Mouse (Mus musculus) cerebellum, adult 2 months (tissue): ENCODE results near the gene Trp63. TPM values are rescaled to one million over a fixed set of nuclear protein-coding genes. Genes with fewer than 3 reads are reported as not detected.

Experiments used
- DNase-seq, 2 experiments: peaks; one replicate each; pipeline ENCODE4 v3.0.0; 2021
- H3K27ac ChIP-seq: fragments of 200-500 bp; 2 replicates; pipeline ENCODE4 v1.5.1; 2012; ENCODE audit warnings: low read length, control low read depth, inconsistent platforms; ENCODE audit not compliant: insufficient read depth
- H3K27me3 ChIP-seq: fragments of 200-500 bp; 2 replicates; pipeline ENCODE4 v1.6.1; 2012; ENCODE audit warnings: inconsistent platforms, mild to moderate bottlenecking, low read length, moderate library complexity; ENCODE audit not compliant: control insufficient read depth, insufficient read depth
- H3K4me1 ChIP-seq: fragments of 200-500 bp; 2 replicates; pipeline ENCODE4 v1.6.1; 2011; ENCODE audit warnings: low read length; ENCODE audit not compliant: control insufficient read depth, insufficient read depth
- H3K4me3 ChIP-seq: fragments of 200-500 bp; replicated peaks from 2 replicates; pipeline ENCODE3; 2011; ENCODE audit warnings: mild to moderate bottlenecking, low read depth, low read length, control low read depth; ENCODE audit not compliant: insufficient read depth
- CTCF ChIP-seq: fragments of 200-500 bp; IDR thresholded peaks from 2 replicates; pipeline ENCODE4 v1.5.1; 2011; ENCODE audit warnings: low read depth, mild to moderate bottlenecking, control low read depth, low read length, moderate library complexity, borderline replicate concordance; ENCODE audit not compliant: insufficient read depth
- POLR2A ChIP-seq: fragments of 200-500 bp; IDR thresholded peaks from 2 replicates; pipeline ENCODE4 v1.6.1; 2011; ENCODE audit warnings: low read length, control low read depth, borderline replicate concordance; ENCODE audit not compliant: insufficient read depth
- WGBS: fragments of 180-500 bp; shearing (Covaris S2); methylation state at CpG from one replicate; pipeline ENCODE4 v1.1.7; 2018; 5-methylcytosine and 5-hydroxymethylcytosine counted together
- polyA plus RNA-seq: library from polyadenylated mRNA; depleted of rRNA; stranded (reverse); fragments of >200 nt; gene quantifications from 2 replicates; pipeline ENCODE4 v1.2.3, GENCODE M21; 2012

Trp63 gene
- polyA plus RNA-seq, 1 experiment: 0.82 TPM

DNA sequence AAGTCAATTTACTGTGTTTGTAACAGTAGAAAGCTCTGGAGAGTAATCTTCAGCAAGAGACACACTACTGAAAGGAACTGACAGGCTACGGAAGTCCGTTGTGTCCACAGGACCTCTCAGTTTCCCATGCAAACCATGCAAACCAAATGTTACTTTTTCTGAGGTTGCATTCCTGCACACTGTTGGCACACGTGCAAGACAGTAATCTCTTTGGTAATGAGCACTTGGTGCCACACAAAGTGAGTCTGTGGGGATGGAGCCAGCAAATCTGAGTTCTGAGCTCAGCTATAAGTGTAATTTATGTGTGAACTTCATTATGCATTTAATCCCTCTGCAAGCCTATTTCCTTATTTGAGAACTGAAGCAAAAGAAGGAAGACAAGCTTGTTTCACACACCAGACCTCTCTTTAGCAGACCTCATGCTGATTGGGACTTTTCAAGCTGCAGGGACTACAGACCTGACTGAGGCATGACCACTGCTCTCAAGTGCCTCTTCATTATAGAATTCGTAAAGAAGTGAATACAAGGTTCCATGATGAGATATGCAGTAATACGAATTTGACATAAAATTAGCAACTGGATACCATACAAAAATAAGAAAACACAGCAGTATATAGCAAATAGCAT lies 109.2 kb downstream of the Trp63 start:
- WGBS: 64% methylated on average over 5 of the region's 5 CpGs
- TF ChIP-seq CTCF (no peak), POLR2A (no peak)
- Histone ChIP-seq H3K4me1 (no peaks in the 10 kb centered on the region), H3K27me3 (no peaks in the 10 kb centered on the region), H3K4me3 (no peak overlapping the region), H3K27ac (no peak overlapping the region)
- DNase-seq: no peak

GRCm38 (mm10) chr16:25797732-25798294 lies 114.2 kb downstream of the Trp63 start:
- Histone ChIP-seq H3K27ac (no peak overlapping the region), H3K4me1 (no peaks in the 10 kb centered on the region), H3K27me3 (no peaks in the 10 kb centered on the region), H3K4me3 (no peak overlapping the region)
- WGBS: 86% methylated on average over 4 of the region's 4 CpGs
- TF ChIP-seq CTCF (no peak), POLR2A (no peak)
- no peak for DNase-seq

DNA sequence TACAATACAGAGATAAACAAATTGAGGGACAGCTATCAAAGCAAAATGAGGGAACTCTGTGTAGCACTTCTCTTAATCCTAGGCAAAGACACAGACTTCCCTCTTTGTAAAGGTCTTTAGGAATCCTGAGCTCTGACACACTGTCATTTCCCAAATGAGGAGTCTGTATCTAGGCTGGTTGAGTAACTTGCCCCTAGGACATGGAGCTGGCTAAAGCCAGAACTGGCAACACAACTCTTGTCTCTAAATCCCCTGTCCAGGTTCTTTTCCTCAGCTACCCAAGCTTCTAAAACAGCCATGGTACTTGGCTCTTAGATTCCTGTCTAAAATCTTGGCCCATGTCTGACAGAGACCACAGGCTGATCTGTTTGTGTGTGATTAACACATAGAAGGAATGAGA lies 116.1 kb downstream of the Trp63 start:
- no peaks in the 10 kb centered on the region for H3K4me1 ChIP-seq
- TF ChIP-seq CTCF: no peak
- no peak for TF ChIP-seq POLR2A
- no peaks in the 10 kb centered on the region for H3K27me3 ChIP-seq
- no peak for DNase-seq
- H3K27ac ChIP-seq: no peak overlapping the region
- no peak overlapping the region for H3K4me3 ChIP-seq

DNA sequence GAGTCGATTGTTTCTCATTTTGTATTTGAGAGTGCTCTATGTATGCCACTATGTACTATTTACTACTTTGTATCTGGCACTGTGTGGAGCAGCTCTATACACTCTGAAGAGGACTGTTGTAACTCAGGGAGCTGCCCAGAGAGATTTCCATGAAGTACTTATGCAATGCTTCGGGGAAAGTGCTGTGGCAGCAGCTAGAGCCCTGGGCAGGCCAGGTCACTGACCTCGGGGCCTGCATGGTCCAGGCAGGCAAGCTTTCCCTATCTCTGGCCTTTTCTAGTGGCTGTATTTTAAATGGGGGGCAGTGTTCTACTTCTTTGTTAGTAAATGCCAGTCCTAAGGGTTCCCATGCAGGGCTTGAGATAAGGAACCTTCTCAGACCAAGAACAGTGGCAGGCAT lies 121.4 kb downstream of the Trp63 start:
- DNase-seq: no peak
- Histone ChIP-seq H3K4me1 (no peaks in the 10 kb centered on the region), H3K4me3 (no peak overlapping the region), H3K27me3 (no peaks in the 10 kb centered on the region), H3K27ac (no peak overlapping the region)
- TF ChIP-seq POLR2A (no peak), CTCF (no peak)
- WGBS: 88% methylated on average over 3 of the region's 3 CpGs

GRCm38 (mm10) chr16:25807116-25807515 lies 123.6 kb downstream of the Trp63 start:
- H3K4me1 ChIP-seq: no peaks in the 10 kb centered on the region
- DNase-seq: no peak
- H3K27ac ChIP-seq: no peak overlapping the region
- H3K4me3 ChIP-seq: no peak overlapping the region
- TF ChIP-seq POLR2A: no peak
- TF ChIP-seq CTCF: no peak
- H3K27me3 ChIP-seq: no peaks in the 10 kb centered on the region

DNA sequence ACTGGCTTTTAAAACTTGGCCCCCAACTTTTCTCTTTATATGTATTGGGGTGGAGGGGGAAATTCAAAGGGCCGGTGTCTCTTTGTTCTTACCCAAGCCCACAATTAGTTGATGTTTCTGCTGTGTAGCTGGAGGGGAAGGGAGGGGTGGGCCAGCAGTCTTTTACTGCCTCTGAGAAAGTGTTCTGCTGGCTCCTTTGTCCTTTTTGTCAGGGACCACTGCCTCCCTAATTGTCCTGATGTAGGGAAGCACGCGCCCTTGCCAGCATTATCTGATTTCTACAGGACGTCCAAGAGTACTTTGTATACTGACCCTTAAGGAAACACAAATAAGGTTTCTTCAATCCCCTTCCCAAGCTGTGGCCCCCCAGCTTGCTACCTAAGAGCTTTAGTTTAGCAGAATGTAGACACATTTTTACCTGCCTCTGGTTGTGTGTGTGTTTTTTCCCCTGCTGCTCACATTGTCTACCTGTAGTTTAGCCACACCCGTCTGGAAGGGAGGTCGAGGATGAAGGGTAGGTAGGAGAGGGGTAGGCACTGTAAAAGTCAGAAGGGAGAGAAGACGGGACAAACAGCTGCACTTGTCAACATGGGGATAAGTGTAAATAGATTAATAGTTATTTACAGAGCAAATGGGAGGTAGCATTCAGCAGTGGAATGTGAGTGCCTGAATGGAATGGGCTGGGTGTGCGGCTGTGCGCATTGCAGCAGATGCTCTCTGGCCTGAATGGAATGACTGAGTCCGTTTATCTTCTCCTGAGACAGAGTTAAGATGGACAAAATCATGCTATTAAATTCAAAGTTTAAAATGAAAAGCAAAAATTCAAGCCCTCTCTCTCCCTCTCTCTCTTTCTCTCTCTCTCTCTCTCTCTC lies 134.4 kb downstream of the Trp63 start:
- DNase-seq: no peak
- Histone ChIP-seq H3K27ac (no peak overlapping the region), H3K4me3 (no peak overlapping the region), H3K27me3 (no peaks in the 10 kb centered on the region), H3K4me1 (no peaks in the 10 kb centered on the region)
- TF ChIP-seq CTCF: no peak
- TF ChIP-seq POLR2A: no peak
- WGBS: 35% methylated on average over 10 of the region's 10 CpGs

DNA sequence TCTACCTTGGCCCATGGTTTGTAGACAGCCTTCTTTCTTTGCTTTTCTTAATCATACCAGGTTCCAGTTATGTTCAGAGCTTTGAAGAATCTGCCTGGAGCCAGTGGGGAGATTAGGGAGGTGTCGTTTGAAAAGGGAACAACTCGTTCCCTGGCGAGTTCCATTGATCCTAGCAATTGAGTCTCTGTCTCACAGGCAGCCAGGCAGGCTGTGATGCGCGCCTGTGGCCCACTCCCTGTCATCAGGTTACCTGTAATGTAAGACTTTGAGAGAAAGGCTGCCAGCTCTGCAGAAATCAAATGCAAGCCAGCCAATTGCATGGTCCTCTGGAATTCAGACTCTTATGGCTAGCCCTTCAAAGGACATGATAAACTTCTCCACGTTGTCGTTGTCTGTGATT lies 142.5 kb downstream of the Trp63 start:
- TF ChIP-seq POLR2A (no peak), CTCF (no peak)
- H3K27ac ChIP-seq: no peak overlapping the region
- H3K27me3 ChIP-seq: no peaks in the 10 kb centered on the region
- no peaks in the 10 kb centered on the region for H3K4me1 ChIP-seq
- no peak for DNase-seq
- 74% methylated on average over 7 of the region's 7 CpGs for WGBS
- no peak overlapping the region for H3K4me3 ChIP-seq

DNA sequence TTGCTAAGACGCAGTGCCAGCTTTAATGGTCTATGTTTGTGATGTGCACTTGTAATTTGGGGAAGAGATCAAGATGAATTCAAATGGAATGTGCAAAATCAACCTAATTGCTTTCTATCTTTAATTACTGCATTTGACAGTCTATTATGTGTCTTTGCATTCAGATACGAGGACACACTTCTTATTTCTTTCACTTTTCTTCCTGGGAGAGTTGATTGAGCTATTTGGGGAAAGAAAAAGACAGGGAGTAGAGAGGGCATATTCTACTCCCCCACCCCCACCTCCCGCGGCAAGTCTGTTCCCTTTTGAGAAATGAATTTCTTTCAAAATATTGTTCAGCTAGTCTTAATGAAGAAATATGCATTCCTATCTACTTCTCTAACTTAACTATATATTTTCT lies 149.0 kb downstream of the Trp63 start:
- WGBS: 81% methylated on average over 4 of the region's 4 CpGs
- Histone ChIP-seq H3K27ac (no peak overlapping the region), H3K4me1 (no peaks in the 10 kb centered on the region), H3K4me3 (no peak overlapping the region), H3K27me3 (no peaks in the 10 kb centered on the region)
- TF ChIP-seq POLR2A: no peak
- TF ChIP-seq CTCF: no peak
- no peak for DNase-seq
